Mouse (Mus musculus): ENCODE results near the gene Prdm10.

The Prdm10 gene

DNA sequence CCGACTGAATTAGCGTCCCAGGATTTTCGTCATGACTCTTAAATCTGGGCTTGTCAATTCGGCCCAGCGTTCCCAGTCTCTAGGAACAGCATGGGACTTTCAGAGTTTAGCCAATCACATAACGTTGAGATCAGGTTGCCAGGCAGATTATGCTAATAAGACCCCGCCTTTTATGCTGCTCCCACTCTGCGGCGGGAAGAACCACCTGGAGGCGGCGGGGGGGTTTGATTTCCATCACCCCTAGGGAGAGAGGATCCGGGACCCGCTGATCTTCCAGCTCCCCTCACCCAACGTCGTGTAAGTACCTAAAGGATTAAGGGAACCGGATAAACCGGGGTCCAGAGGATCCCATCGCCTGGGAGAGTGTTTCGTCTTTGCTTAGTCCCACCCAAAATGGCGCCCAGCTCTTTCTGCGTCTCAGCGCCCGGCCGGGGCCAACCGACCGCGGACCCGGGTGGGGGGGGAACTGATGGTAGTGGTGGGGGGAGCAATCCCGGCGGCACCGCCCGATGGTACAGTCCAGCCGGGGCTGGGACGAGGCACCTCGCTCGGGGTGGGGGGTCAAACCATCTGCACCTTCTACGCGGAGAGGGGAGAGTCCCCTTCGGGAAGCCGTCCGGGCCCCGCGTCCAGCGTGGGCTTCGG lies at the start of gene Prdm10:
Gene Prdm10, plus strand, starts transcription at position 173 of the 645 bp plus-strand sequence.
- DNase-seq, result peak; percentile 97

DNA sequence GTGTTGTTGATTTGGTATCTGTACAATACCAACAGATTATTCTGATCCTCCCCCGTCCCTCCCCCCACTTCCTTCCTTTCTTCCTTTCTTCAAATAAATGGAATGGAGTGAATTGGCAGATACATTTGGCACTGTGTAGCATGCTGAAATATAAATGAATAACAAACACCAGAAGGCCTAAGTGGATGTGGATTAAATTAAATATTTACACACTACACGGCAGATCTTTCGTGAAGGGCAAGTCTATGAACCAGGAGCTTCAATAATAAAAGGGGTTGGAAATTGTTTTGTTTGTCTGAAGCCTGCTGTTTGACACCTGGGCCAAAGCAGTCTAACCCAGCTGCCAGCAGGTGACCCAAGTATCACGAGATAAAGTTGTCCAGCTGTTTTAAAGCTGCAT lies 45.3 kb upstream of the Prdm10 start:
- no peak for DNase-seq

DNA sequence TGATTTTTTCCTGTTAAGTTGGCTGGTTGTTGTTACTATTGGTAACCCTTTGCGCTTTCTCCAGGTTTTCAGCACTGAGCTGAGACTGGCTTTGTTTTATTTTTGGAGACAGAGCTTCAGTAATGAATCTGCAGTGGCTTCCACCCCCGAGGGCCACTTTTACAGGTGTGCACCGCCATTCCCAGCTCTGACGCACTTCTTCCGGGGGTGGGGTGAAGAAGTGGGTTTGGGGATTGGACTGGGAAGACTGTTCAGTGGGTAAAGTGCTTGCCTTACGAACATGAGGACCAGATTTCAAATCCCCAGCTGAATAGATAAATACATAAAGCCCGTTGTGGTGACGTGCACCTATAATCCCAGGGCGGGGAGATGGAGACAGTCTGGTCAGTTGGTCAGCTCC lies 44.8 kb upstream of the Prdm10 start:
- DNase-seq, result no peak

DNA sequence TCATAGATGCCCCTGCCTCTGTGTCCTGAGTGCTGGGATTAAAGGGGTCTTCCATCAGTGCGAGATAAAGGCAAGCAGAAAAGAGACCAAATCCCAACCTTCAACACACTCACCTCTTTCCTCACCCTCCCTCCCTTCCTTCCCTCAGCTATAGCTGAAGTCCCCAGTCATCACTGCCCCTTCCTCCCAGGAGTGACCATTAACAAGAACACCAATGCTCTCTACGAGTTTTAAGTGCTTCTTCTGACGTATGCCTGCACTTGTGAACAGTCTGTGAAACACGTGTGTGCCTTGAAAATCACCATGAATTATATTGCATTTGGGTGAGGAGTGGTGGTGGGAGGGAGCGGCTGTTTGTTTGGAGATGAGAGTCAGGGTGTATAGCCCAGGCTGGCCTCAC lies 44.3 kb upstream of the Prdm10 start:
- no peak for DNase-seq

DNA sequence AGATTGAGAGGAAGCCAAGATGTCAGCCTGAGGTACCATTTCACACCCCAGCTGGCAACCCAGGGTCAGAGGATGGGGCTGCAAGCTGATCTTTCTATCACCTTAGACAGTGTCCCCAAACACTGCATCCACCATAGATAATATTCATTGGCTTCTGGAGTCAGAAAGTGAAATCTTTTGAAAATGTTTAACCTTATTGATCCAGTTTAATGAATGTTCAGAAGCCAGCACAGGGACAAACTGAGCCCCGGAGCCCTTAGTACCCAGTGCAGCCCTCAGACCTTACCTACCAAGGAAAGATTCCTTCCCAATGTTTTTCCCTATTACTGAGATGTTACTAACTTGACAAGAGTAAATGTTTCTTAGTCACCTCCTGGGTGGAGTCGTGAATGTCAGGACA lies 41.8 kb upstream of the Prdm10 start:
- DNase-seq, result no peak

DNA sequence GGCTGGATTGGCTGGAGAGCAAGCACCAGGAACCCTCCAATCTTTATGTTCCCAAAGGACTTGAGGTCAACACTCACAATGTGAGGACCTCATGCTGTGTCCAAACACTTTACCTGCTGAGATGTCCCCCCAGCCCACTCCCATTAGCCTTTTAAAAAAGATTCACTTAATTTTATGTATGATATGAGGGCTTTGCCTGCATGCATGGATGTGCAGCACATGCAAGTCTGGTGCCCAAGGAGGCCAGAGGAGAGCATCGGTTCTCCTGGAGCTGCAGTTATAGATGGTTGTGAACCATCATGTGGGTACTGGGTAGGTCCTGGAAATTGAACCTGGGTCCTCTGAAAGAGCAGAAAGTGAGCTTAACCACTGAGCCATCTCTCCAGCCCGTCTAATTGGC lies 40.8 kb upstream of the Prdm10 start:
- DNase-seq, result no peak

DNA sequence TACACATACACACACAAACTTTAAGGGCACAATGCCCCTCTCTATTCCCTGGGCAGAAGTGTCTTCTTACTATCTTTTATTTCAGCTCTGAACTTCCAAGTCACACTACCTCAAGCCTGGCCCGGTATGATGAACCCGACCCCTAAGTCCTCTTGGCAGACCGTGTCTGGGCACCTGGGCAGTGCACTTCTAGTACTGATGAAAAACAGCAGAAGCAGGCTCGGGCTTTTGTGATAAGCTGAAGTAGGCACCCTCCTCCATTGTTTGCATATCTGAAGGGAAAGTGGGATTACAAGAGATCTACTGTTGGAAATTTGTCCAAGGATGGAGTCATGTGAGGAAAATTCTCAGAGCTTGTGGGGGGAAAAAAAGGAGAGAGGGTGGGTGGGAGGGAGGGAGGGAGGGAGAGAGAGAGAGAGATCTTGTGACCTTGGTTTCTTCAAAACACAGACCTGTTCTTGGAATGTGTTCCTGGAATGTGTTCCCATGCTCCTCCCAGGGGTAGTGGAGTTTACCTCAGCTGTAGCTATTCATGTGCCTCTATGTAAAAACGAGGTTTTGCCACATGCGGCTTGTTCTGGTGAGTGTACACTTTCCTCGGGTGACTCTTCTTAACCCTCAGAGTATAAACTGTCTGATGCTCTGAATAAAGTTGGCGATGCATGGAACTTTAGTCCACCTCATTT lies 39.7 kb upstream of the Prdm10 start:
- DNase-seq, result no peak

DNA sequence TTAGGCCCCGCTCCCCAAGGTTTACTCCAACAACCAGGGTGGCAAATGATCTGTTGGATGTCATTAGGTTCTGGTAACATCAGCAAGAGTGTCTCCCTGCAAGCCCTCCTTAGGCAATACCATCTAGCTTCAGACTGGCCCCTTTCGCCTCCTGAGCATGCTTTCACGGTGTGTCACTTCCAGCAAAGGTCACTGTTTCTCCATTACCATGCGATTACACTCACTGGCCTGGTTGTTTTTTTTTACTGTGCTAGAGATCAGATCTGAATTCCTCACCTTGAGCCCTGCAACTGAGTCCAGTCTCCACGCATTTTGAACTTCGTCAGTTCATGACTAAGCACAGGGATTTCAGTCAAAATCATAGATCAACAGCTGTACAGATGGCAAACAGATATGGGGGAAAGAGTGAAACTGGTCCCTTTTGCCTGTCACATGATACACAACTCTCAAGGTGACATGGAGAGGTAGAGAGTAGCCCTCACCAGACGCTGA lies 39.1 kb upstream of the Prdm10 start:
- DNase-seq, result no peak

DNA sequence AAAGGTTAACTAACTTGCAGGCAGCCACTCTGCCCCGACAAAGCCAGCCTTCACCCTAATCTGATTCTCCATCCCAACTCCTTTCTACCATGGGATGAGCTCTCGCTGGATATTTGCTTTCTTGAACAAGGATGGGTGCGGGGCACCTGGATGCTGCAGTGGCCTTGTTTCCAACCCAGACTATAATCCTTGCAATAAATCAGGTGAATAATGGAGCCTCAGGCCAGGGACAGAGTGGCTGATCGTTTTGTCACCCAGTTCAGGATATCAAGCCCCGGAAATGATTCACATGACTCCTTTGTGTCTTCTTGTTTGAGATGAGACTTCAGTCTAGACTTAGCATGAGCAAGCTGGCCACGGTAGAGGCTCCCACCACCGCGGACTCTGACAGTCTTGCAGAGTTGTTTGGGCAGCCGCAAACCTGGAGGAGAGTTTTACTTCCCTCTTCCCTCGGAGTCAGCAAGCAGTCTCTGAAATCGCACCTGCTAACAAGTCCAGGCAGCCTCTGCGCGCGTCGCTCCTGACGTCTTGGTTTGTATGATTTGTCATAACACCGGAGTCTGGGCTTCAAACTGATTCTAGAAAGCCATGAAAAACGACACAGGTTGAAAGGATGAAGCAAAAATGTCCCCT lies 36.9 kb upstream of the Prdm10 start:
- DNase-seq, result no peak

DNA sequence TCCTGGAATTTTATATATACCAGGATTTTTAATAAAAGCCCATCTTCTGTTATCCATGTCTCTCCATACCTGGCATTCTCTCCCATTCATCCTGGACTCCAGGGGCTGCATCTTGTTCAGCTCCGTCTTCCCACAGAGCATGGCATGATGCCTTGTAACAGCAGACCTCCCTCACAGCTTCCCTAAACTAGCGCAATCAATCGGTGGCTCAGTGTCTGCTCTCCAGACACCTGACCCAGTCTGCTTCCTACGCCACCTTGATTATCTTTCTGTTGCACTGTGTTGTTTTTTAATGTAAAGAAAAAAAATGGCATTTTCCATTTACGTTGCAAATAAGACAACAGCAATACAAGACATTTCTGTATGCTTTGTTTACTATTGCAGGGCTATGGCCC lies 36.4 kb upstream of the Prdm10 start:
- DNase-seq, result no peak

DNA sequence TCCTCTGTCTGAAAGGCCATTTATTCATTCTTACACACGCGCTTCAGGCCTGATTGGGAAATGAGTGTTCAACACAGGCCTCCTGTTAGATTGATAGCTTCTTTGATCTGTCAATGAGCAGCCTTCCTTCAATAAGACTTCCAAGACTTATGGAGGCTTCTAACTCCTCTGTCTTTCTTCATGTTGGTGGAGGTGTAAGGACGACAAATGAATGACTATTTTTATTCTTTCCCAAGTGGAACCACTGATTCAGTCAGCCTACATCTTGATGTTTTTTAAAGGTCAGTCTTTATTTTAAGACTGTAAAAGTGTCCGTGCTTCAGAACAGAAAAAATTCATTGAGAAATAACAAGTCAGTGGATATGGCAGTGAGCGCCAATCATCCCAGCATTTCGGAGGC lies 35.3 kb upstream of the Prdm10 start:
- no peak for DNase-seq

DNA sequence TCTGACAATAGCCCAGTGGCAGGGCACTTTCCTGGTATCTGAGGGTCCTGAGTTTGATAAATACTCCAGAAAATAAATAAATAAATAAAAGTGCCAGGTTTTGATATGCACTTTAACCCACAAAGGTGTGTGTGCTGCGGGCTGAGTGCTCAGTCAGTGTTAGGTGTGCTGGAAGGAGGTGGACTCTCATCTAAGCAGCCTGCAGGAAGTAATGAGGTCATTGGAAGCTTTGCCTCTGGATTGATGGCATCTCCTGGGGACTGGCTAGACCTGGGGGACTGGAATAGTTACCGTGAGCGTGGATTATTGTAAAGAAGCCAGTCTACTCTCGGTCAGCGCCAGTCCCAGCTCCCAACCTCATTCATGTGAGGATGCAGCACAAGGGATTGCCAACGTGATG lies 33.9 kb upstream of the Prdm10 start:
- no peak for DNase-seq

DNA sequence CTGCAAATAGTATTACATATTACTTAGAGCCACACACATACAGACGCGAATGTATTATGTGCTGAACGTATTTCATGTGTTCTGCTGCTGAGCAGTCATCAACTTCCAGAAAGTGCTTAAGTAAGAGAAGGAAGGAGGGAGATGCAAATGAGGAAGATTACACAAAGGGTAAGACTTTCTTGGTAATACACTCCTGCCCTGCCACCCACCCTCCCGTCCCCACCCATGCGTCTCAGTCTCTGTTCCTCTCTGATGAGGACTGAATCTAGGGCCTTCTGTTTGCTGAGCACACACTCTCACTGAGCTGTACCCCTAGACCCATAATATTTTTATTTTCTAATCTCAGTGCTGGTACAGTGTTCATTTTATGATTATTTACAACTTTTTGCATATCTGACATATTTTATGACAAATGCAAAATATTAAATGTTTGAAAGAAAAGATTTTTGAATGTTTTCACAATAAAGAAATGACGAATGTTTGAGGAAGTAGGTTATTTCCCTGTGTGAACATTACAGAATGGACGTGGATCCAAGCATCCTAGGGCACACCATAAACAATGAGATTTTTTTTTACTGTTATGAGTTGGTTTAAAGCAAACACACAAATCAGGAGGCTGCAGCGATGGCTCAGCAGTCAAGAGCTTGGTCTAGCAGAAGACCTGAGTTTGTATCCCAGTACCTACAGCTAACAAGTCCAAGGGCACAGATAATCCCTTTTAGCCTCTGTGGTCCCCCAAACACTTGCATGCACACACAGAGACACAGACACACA lies 32.7 kb upstream of the Prdm10 start:
- no peak for DNase-seq

DNA sequence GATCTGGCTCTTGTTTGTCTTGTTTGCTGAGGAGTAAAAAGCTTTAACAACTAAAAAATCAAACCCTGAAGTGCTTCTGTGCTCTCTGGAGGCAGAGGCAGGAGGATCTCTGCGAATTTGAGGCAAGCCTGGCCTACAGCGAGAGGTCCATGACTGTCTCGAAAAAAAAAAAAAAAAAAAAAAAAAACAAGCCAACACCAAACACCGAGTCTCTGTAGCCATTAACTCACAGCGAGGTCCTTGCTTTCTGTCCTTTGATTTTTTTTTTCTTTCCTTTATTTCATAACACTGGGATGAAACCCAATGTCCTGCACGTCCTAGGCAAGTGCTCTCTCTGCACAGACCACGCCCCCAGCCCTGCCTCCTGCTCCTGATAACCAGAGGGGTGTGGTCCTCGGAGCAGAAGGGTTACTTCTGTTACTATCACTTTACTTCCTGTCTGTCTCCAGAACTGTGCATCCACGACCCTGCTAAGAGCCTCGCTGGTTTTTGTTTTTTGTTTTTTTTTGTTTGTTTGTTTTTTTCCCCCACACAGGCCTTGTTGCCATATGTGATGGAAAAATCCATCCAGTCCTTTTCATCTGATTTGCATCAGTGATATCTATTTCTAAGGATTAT lies 28.0 kb upstream of the Prdm10 start:
- peak; percentile 77 for DNase-seq

DNA sequence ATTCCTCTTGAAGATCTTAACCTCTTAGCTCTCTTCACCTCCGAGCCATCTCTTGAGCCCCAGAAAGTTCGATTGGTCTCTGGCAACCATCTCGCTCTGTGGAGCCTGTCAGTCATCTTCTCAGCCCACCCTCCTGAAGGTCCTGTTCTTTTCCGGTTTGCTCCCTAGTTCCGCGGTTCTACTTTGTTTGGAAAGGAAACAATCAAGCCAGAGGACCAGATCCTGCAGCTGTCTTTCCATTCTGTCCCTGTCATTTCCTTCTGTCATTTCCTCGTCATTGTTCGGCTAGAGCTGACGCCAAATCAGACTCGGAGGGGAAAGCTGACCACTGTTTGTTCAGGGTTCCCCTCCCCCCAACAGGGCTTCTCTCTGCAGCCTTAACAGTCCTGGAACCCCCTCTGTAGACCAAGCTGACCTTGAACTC lies 27.0 kb upstream of the Prdm10 start:
- DNase-seq, result peak; percentile 82

DNA sequence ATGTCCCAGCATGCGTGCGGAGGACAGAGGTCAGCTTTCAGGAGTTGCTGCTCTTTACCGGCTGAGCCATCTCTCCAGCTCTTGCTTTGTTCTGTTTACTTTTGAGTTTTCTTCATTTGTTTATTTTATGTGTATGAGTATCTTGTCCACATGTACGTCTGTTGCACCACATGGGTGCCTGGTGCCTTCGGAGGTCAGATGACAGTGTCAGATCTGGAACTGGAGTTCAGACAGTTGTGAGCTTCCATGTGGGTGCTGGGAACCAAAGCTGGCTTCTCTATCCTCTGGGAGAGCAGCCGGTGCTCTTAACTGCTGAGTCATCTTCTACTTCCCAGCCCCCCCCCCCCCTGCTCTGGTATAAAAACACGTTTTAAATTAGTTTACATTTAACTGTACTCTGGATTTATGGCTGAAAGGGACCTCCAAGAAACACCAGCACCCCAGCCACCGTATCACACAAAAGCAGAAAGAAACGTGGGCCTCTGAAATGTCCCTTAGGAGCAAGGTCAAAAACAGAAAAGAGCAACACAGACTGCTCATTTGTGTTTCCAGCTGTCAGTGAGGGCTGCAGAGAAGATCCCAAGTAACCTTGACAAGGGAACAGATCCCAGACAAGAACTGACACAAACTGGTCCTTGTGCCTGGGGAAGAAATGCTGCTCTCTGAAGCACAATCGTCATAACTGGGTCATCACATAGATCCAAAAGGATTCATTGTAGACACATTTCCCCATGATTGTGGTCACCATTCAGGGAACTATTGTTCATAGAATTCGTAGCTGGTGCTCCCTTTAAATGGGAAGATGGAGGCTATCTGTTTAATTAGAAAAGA lies 26.3 kb upstream of the Prdm10 start:
- peak; percentile 33 for DNase-seq

DNA sequence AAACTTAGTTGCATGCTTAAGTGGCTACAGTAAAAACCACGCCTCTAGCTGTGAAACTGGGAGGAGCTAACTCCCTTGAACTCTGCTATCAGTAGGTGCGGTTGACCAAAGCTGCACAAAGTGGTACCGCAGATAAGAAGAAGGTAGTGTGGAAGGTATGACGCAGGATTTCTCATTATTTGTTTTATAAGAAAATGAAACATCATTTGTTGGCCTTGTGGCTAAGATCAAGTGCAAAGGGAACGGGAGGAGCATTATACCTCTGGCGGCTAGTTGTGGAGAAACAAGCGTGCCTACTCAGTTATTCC lies 25.7 kb upstream of the Prdm10 start:
- peak; percentile 25 for DNase-seq

DNA sequence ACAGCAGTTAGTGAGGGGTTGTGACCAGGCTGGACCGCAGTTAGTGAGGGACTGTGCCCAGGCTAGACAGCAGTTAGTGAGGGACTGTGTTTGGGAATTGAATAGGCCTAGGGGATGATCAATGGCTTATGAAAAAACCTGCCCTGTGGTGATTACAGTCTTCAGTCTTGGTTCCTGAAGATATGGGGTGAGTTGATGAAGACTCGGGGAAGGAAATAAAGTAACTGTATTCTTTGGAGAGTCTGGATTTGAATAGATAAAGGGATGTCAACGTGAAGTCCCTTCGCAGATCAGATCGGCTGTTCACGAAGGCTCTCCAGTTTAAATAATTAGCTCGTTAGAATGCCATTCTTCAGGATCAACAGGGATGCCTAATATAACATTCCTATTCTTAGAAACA lies 24.4 kb upstream of the Prdm10 start:
- DNase-seq, result no peak

DNA sequence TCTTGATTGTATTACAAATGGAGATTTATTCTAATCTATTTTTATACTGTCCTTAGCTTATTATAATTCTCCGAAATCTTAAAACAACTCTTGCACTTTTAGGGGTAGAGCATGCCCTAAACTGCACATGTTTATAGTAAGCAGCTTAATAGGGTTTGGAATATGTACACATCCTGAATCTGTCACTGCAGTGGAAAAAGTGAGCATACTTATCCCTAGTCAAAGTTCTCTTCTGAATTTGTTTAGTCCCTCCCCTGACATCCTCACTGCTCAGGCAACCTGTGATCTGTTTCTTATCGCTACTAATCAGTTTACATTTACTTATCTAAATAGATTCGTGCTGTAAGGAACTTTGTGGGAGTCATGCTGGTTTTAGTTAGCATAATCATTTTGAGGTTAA lies 22.1 kb upstream of the Prdm10 start:
- DNase-seq, result no peak

DNA sequence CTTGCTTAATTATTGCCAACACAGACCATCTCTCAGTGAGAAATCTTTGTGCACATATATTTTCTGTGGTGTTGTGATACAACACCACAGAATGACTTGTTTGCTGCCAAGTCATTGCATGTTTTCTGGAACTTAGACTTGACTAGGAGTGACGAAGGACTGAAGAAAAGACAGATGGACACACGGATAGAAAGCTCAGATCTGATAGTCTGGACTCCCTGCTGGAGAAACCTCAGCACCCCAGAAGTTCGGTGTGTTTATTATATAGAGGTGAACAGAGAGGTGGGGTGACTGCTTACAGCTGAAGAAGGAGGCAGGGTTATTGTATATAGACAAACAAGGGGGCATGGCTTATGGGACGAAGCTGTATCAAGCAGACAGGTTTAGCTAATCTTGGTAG lies 20.1 kb upstream of the Prdm10 start:
- DNase-seq, result no peak

DNA sequence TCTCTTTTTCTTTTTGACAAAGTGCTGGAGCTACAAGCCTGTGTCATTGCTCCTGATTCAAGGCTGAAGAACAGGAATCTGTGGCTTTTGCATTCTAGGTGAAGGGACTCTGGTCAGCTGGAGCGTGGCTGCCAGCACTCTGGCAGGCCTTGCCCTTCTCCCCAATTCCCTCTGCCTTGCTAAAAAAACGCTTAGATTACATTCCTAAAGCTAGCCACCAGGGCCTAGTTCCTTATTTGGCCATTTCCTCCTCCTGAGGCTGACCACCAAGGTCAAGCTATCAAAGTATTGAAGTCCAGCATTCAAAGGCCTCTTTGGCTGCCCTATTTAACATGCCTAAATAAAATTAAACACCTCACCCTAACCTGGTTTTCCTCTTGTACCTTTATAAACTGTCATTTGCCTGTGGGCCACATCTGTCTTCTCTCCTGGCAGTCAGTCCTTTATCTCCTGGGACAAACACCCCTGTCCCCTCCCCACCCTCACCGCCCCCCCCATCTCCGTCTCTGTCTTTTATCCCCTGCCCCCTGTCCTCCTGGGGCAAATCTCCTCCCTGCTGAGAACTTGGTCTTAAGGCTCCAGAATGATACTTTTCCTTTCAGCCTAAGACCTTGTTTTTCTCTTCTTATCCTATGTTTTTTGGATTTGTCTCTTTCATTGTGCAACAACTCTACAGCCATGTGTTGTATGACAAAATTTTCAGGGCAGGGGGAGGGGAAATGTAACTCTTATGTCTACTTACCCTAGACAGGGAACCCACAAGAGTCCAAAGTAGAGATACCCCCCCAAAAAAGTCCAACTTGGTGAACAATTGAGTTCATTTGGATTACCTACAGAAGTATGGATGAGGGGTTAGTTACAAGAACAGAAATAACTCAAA lies 17.9 kb upstream of the Prdm10 start:
- DNase-seq, result peak; percentile 48

Measured in lung, postnatal 10 days (tissue).